Mouse (Mus musculus) urinary bladder, postnatal 36 days (tissue): ENCODE results near the gene Foxd1.

ENCODE experiments used
- DNase-seq, 2 experiments: peaks; one replicate each; pipeline ENCODE4 v3.0.0; 2022; ENCODE audit warnings: low spot score in 2 of 2, mixed read lengths in 1 of 2

The Foxd1 gene

DNA sequence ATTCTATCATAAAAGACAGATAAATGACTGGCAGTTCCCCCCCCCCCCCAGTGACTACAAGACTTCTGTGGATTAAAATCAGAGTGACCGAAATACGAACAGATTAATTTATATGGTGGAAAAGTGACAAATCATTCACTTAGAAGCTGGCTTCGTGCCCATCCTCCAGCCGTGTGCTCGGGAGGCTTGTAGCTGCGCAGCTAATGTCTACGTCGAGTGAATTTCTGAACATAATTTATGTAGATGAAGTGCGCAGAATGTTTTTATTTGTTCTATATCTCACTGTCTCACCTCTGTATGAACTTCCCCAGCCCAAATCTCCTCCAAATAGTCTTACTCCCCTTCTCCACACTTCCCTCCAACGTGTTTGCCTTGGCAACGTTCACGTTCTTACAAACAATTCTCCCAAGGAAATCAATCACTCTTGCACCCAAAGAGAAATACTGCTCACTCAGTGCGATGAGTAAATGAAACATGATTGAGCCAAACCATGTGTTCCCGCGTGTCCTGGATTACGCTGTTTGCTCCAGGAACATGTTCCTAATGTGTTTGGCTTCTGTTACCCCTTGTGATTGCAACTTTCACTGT, 30.0 kb downstream of the Foxd1 start:
- DNase-seq: no peak

DNA sequence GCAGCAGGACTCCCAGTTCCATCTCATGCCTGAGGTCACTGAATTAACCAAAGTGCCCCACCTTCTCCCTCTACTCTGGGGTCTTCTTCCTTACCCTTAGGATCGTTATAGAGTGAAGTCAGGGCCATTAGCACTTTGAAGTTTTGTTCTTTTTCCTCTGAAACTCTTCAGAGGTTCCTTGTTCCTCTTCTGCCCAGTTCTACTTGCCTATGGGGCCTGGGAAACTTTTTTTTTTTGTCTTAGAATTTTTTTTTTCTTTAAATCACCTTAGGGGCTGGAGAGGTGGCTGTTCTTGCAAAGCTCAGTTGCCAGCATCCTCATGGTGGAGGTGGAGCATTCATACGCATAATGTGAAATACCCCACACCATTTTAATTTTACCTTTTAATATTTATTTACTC, 31.8 kb downstream of the Foxd1 start:
- no peak for DNase-seq

DNA sequence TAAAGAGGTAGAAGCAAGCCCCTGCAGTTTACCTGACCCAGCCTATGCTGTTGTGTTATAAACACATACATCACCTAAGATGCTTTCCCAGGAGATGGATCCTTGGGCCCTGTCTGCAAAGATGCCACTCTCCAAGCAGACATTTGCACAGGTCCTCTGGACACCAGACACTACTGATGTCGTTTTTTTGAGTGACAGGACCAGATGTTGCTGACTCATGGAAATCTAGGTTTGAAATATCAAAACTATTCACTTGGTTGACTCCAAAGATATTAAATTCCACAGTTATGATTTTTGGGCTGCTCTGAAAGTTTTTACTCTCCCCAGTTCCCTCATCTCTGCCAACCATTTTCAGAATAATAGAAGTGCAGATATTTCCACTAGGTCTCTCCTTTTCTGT, 35.0 kb downstream of the Foxd1 start:
- no peak for DNase-seq

DNA sequence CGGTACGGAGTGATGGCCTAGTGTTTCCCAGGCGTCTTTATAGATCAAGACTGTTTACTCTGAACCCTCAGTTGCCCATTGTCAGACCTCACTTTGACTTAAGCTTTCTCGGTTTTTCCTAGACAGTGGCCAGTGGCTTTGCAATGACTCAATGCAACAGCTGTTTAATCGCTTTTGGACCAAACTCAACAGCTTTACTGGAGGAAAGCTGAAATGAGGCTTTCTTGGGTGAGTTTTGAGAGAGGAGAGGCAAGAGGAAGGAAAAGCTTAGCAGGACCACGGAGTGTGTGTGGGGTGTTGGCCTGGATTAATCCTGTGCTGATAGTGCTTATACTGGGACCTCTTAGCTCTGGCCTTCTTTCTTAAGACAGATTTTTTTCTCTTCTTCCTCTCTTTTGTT, 36.3 kb downstream of the Foxd1 start:
- DNase-seq: no peak

DNA sequence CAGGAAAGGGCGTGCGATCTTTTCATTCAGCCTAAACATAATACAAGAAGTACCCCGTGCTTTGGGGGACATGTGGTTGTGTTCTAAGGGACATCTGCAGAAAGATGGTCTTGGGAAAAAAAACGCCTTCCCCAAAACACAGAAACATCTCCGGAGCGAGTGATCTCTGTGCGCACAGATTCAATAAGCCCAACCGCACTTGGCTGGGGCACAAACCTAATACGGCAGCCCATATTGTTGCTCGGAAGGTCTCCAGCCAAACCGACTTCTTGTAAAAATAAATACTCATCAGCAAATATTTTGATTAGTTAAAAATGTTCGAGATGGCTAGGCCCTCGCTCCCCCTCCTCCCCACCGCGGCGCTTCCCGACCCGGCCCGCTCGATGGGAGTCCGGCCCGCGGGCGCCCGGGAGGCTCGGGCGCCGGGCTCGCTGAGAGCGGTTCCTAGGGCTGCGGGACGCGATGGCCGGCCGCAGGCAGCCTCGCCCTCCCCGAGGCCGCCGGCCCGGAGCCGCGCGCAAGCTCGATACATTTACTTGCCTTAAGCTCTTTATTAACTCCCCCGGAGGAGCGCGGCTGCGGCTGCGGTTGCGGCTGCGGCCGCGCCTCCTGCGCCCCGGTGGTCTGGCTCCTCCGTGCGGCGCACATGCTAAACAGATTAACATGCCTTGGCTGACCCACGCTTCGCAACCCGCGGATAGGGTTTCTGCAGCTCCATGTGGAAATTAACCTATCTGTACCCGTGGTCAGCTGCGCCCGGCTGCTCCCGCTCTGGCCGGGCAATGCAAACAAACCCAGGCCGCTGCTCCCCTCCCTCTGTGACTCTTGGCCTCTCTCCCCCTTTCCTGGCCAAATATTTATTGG, 37.0 kb downstream of the Foxd1 start:
- DNase-seq: no peak

DNA sequence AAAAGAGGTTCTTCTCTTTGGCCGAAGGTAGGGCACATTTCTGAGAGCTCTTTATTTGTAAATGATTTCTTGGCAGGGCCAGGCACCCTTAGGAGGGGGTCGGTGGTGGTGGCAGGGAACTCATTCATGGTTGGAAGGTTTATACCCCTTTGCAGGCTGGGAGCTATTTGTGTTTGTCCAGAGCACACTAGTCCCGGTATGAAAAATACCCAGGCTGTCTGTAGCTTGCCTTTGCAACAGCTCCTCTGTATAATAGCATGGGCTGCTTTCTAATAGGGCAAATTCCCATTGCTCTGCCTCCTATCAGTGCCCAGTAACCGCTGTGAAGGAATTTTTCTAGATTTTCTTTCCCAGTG, 37.6 kb downstream of the Foxd1 start:
- DNase-seq: no peak

DNA sequence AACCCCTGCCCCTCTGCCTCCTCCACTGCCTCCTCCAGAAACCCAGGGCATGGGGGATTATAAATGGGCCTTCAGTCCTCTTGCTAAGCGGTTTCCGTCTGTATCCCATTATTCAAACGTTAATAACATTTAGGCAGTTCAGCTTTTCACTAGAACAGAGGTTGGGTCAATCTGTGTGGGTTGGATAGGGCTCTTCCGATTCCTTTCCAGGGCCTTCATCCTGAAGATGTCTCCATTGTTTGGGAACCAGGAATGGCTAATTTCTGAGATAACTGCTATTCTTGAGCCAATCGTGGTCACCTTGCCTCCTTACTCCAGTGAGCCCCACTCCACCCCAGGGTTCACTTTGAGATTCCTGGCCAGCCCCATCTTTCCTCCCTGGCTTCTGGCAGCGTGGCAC, 38.0 kb downstream of the Foxd1 start:
- no peak for DNase-seq

DNA sequence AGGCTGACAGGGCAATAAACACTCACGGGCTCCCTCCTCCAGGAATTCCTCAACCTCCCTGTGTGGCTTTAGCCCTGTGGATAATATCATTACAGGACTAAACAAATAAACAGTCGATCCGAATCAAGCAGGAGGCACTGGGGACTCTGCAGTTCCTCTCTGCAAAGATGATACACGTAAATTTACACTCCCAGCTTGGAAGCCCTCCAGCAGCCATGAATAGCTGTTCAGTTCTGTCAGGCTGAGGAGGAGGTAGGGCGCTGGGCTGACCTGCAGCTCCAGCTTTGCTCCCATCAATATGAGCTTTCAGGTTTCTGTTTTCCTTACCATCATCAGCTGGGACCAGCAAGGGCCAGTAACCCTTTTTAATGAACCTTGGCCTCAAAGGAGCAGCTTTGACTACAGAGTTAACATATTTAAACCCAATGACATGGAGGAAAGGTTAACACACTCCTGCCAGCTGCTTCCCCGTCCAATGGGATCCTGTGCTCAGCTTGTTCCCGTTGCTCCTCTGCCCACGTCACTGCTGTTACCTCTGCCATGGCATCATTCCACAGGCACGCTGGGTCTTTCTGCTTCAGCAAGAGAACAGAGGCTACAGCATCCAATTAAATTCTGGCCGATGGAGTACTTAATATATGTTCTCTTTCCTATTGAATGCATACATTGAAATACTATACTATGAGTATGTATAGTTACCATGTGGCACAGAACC, 39.5 kb downstream of the Foxd1 start:
- DNase-seq: no peak
